In genomic region chr1:151976850-151977249, GRCm38 (mm10) we compare ENCODE assay signal across 28 mouse cellular contexts.
A peak's percentile ranks its signal among the peaks of the same experiment; 100 is the strongest.
DNase-seq lines count a peak whose midpoint lies in the region; ATAC-seq lines count a peak whose summit lies in the region.
"Had no signal": no experiment of that assay in that cellular context is flagged by ENCODE, and none has a peak within 500 bp of the region (broad histone marks: within the 10 kb centered on the region; RNA-seq: fewer than 3 reads in every experiment).

No protein-coding gene starts in this region.

- intact Hi-C loops in gastrocnemius, postnatal 14 days (cut with DNase I; ENCODE audit: low total_unique reads): no loop called here

- H3K9me3 ChIP-seq in forebrain, embryonic 14.5 days (replicated peaks; ENCODE audit: control insufficient read depth, low read length): no peaks in the 10 kb centered on the region
- no peaks in the 10 kb centered on the region for H3K9me3 ChIP-seq in forebrain, embryonic 12.5 days
- no peaks in the 10 kb centered on the region for H3K9me3 ChIP-seq in midbrain, embryonic 16.5 days (replicated peaks; ENCODE audit: control insufficient read depth, low read length, poor library complexity, severe bottlenecking)
- H3K9me3 ChIP-seq in midbrain, embryonic 14.5 days (ENCODE audit: control insufficient read depth, low read length): no peaks in the 10 kb centered on the region
- H3K9me3 ChIP-seq in heart, embryonic 12.5 days (replicated peaks): no peaks in the 10 kb centered on the region
- H3K9me3 ChIP-seq: embryonic facial prominence, embryonic 10.5 days; embryonic facial prominence, embryonic 13.5 days; heart, embryonic 15.5 days; hindbrain, embryonic 15.5 days had no signal

- 43% methylated on average over 3 of the region's 3 CpGs for WGBS in forebrain, embryonic 14.5 days
- 71% methylated on average over 3 of the region's 3 CpGs for WGBS in forebrain, embryonic 12.5 days
- WGBS in midbrain, embryonic 16.5 days: 77% methylated on average over 3 of the region's 3 CpGs
- WGBS in midbrain, embryonic 14.5 days: 82% methylated on average over 3 of the region's 3 CpGs
- 87% methylated on average over 3 of the region's 3 CpGs for WGBS in heart, embryonic 12.5 days

- DNase-seq in forebrain, embryonic 14.5 days (ENCODE audit: low spot score): no peak
- DNase-seq in midbrain, embryonic 14.5 days: no peak
- no peak for DNase-seq in gastrocnemius, postnatal 14 days
- DNase-seq: adrenal gland, postnatal 10 days; adrenal gland, postnatal 36 days; B cell, adult 2 months; cerebellum, adult 11 months; cerebellum, adult 2 months; cerebellum, adult 9-11 months; cerebellum, postnatal 25 days; gastrocnemius, postnatal 36 days; heart, adult 11 months; heart, postnatal 10 days; heart, postnatal 36 days had no signal

- H3K36me3 ChIP-seq in forebrain, embryonic 14.5 days (ENCODE audit: control insufficient read depth, insufficient read depth, low read length): no peaks in the 10 kb centered on the region
- H3K36me3 ChIP-seq in forebrain, embryonic 12.5 days (replicated peaks): no peaks in the 10 kb centered on the region
- no peaks in the 10 kb centered on the region for H3K36me3 ChIP-seq in midbrain, embryonic 16.5 days (ENCODE audit: control insufficient read depth, insufficient read depth, low read length)
- H3K36me3 ChIP-seq in midbrain, embryonic 14.5 days (ENCODE audit: control insufficient read depth, insufficient read depth, low read length): no peaks in the 10 kb centered on the region
- H3K36me3 ChIP-seq in heart, embryonic 12.5 days: no peaks in the 10 kb centered on the region
- H3K36me3 ChIP-seq: G1E; heart, embryonic 15.5 days; hindbrain, embryonic 15.5 days had no signal

- peak; percentile 27; the same call in 1 of the 2 replicates for ATAC-seq in forebrain, embryonic 14.5 days
- ATAC-seq in forebrain, embryonic 12.5 days (ENCODE audit: low FRiP score): no peak
- ATAC-seq in midbrain, embryonic 16.5 days: no peak
- ATAC-seq in midbrain, embryonic 14.5 days (ENCODE audit: low FRiP score, low TSS enrichment): no peak
- peak; percentile 20; the same call in 1 of the 2 replicates for ATAC-seq in megakaryocyte, adult 5-6 weeks (ENCODE audit: poor library complexity, severe bottlenecking)
- no peak for ATAC-seq in heart, embryonic 12.5 days (ENCODE audit: insufficient number of reproducible peaks, low FRiP score)
- ATAC-seq: intestine, postnatal 0 days; Patski had no signal

- H3K27ac ChIP-seq in forebrain, embryonic 14.5 days (ENCODE audit: low read depth, low read length): no peak overlapping the region
- no peak overlapping the region for H3K27ac ChIP-seq in forebrain, embryonic 12.5 days
- H3K27ac ChIP-seq in midbrain, embryonic 16.5 days (ENCODE audit: low read length): 0 out of 2 replicates have a peak overlapping the region, but pooled peaks have one; percentile 19
- no peak overlapping the region for H3K27ac ChIP-seq in midbrain, embryonic 14.5 days (replicated peaks; ENCODE audit: low read depth, low read length)
- H3K27ac ChIP-seq in heart, embryonic 12.5 days (ENCODE audit: poor library complexity, severe bottlenecking): no peak overlapping the region
- H3K27ac ChIP-seq: embryonic facial prominence, embryonic 13.5 days; heart, embryonic 15.5 days had no signal

- no peak overlapping the region for H3K9ac ChIP-seq in forebrain, embryonic 14.5 days (ENCODE audit: low read length)
- no peak overlapping the region for H3K9ac ChIP-seq in forebrain, embryonic 12.5 days
- H3K9ac ChIP-seq in midbrain, embryonic 16.5 days (ENCODE audit: low read depth, low read length): no peak overlapping the region
- H3K9ac ChIP-seq in midbrain, embryonic 14.5 days (replicated peaks; ENCODE audit: low read length): no peak overlapping the region
- H3K9ac ChIP-seq in heart, embryonic 12.5 days: no peak overlapping the region
- H3K9ac ChIP-seq: embryonic facial prominence, embryonic 13.5 days; heart, embryonic 15.5 days; hindbrain, embryonic 15.5 days had no signal

- no peak overlapping the region for H3K4me2 ChIP-seq in forebrain, embryonic 14.5 days (ENCODE audit: low read length)
- H3K4me2 ChIP-seq in forebrain, embryonic 12.5 days: no peak overlapping the region
- H3K4me2 ChIP-seq in midbrain, embryonic 16.5 days (ENCODE audit: low read length): no peak overlapping the region
- H3K4me2 ChIP-seq in midbrain, embryonic 14.5 days (ENCODE audit: low read length): no peak overlapping the region
- H3K4me2 ChIP-seq in heart, embryonic 12.5 days: no peak overlapping the region
- H3K4me2 ChIP-seq: embryonic facial prominence, embryonic 13.5 days; heart, embryonic 11.5 days; heart, embryonic 15.5 days; hindbrain, embryonic 15.5 days had no signal

- no peak overlapping the region for H3K4me3 ChIP-seq in forebrain, embryonic 14.5 days (ENCODE audit: low read depth, low read length)
- no peak overlapping the region for H3K4me3 ChIP-seq in forebrain, embryonic 12.5 days (replicated peaks)
- H3K4me3 ChIP-seq in midbrain, embryonic 16.5 days (ENCODE audit: low read depth, low read length): no peak overlapping the region
- no peak overlapping the region for H3K4me3 ChIP-seq in midbrain, embryonic 14.5 days (replicated peaks; ENCODE audit: low read depth, low read length)
- H3K4me3 ChIP-seq in heart, embryonic 12.5 days: no peak overlapping the region
- H3K4me3 ChIP-seq: embryonic facial prominence, embryonic 10.5 days; embryonic facial prominence, embryonic 13.5 days; erythroblast, embryonic 14.5 days; heart, embryonic 15.5 days; hindbrain, embryonic 15.5 days had no signal

- H3K27me3 ChIP-seq in forebrain, embryonic 14.5 days (replicated peaks; ENCODE audit: control insufficient read depth, insufficient read depth, low read length): no peaks in the 10 kb centered on the region
- no peaks in the 10 kb centered on the region for H3K27me3 ChIP-seq in forebrain, embryonic 12.5 days
- no peaks in the 10 kb centered on the region for H3K27me3 ChIP-seq in midbrain, embryonic 16.5 days (ENCODE audit: control insufficient read depth, insufficient read depth, low read depth, low read length)
- no peaks in the 10 kb centered on the region for H3K27me3 ChIP-seq in midbrain, embryonic 14.5 days (ENCODE audit: control insufficient read depth, insufficient read depth, low read length)
- no peaks in the 10 kb centered on the region for H3K27me3 ChIP-seq in heart, embryonic 12.5 days (replicated peaks)
- H3K27me3 ChIP-seq: CH12.LX; embryonic facial prominence, embryonic 13.5 days; heart, embryonic 15.5 days; hindbrain, embryonic 15.5 days; Patski had no signal

- H3K4me1 ChIP-seq in forebrain, embryonic 14.5 days (ENCODE audit: control insufficient read depth, insufficient read depth, low read length): peaks cover 29% of the 10 kb centered on the region
- H3K4me1 ChIP-seq in forebrain, embryonic 12.5 days: peaks cover 34% of the 10 kb centered on the region
- peaks cover 15% of the 10 kb centered on the region for H3K4me1 ChIP-seq in midbrain, embryonic 16.5 days (ENCODE audit: control insufficient read depth, insufficient read depth, low read length)
- peaks cover 25% of the 10 kb centered on the region for H3K4me1 ChIP-seq in midbrain, embryonic 14.5 days (ENCODE audit: control insufficient read depth, insufficient read depth, low read length)
- peaks cover 40% of the 10 kb centered on the region for H3K4me1 ChIP-seq in heart, embryonic 12.5 days (replicated peaks)

Comparison
In these comparisons a context has a peak if more than half of its experiments do, and no peak if none do; other contexts are left out.
1. ATAC-seq: peak in forebrain, embryonic 14.5 days (single experiment) and megakaryocyte, adult 5-6 weeks (single experiment); none in forebrain, embryonic 12.5 days (single experiment), midbrain, embryonic 16.5 days (single experiment), midbrain, embryonic 14.5 days (single experiment) and heart, embryonic 12.5 days (single experiment).